Mouse (Mus musculus) mature B cell (primary cell): Measurements from ENCODE around the gene Prkag1.

Experiments
- in situ Hi-C: fragments of 300-500 bp; cut with MboI; formaldehyde crosslinking; loops from 2 replicates; pipeline ENCODE4 v1.14.3; 2019

Prkag1 gene

GRCm38 (mm10) chr15:98771813-98772425 lies 59.4 kb downstream of the Prkag1 start:
- in situ Hi-C loops = no loop called here

DNA sequence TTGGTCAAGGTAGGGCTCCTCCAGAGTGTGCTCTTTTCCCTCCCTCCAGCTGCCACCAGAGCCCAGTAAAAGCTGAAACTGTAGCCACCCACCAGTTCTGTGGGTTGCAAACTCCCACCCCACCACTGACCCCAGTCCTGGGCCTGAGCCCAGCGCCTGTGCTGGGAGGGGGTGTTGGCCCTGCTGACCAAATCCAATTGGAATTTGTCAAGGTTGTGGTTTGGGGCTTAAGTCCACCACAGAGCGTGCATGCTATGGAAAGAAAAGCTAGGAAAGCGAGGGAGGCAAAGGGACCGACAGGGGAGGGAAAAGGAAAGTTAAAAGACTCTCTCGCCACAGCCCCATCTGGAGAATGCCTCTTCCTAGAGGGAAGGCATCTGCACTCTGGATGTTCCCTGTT lies 63.1 kb downstream of the Prkag1 start:
- in situ Hi-C loops = no loop called here

DNA sequence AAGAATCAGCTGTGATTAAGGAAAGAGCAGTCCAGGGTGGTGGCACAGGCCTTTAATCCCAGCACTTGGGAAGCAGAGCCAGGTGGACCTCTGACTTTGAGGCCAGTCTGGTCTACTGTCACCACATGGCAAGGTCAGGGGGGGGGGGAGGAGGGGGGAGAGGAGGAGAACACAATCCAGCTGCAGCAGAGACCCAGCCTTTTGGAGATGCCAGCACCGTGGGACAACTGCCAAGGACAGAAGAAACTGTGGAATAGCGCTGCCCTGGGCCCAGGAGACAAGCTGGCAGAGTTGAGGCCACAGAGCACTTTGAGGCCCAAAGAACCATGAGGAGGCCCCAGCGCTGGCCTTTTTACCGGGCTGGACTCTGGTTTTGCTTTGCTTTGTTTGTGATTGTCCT lies 65.4 kb downstream of the Prkag1 start:
- in situ Hi-C loops = no loop called here
